Comparison of ENCODE assay signal across 17 mouse cellular contexts in the genomic region with DNA sequence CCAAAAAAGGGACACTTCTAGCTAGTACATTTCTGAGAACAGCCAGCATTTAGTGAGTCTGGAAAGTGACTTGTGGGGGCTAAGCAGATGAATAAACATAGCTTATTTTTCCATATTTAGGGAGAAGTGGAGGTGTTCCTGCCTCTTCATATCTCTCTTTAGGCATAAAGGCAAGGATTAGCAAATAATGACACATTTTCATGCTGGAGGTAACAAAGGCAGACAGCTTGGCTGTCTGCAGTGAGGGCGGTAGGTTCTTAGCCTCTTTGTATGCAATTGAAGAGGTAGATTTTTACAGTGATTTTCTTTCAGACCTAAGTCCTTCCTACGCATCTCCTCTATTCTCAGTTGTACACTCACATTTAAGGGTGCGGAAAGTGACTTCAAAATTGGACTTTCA.
DNase-seq lines count a peak whose midpoint lies in the region.
"Had no signal": no experiment of that assay in that cellular context is flagged by ENCODE, and none has a peak within 500 bp of the region (broad histone marks: within the 10 kb centered on the region; RNA-seq: fewer than 3 reads in every experiment).

No protein-coding gene starts in this region.

- intact Hi-C loops in left cerebral cortex, postnatal 36 days (cut with DNase I), result loop anchor here (10.0 kb wide), 1 partner anchor 109 kb away; no protein-coding TSS in a partner anchor

- DNase-seq in frontal cortex, adult 2 months (ENCODE audit: extremely low spot score in 1 of 2, low spot score in 1 of 2), result peak; percentile 15 to 35
- no peak for DNase-seq in frontal cortex, postnatal 14 days (ENCODE audit: low spot score in 2 of 2)
- peak; percentile 10 for DNase-seq in left cerebral cortex, adult 11 months (ENCODE audit: low spot score)
- DNase-seq in left cerebral cortex, postnatal 36 days (ENCODE audit: low spot score in 2 of 2), result no peak
- DNase-seq in right cerebral cortex, adult 2 months (ENCODE audit: low spot score in 2 of 2), result peak; percentile 24 to 43
- no peak for DNase-seq in right cerebral cortex, postnatal 25 days
- DNase-seq in telencephalon, adult 2 months (ENCODE audit: low read depth, low spot score), result peak; percentile 61
- no peak for DNase-seq in cerebellum, postnatal 14 days
- DNase-seq: adrenal gland, adult 2 months; adrenal gland, postnatal 10 days; adrenal gland, postnatal 25 days; cerebellum, adult 11-12 months; cerebellum, adult 2 months; cerebellum, adult 9-10 months; cerebellum, postnatal 10 days; cerebellum, postnatal 36 days; embryo, embryonic 11 days had no signal

Comparison
In these comparisons a context has a peak if more than half of its experiments do, and no peak if none do; other contexts are left out.
1. DNase-seq: peak in frontal cortex, adult 2 months (2 of 2), left cerebral cortex, adult 11 months (single experiment), right cerebral cortex, adult 2 months (2 of 2) and telencephalon, adult 2 months (single experiment); none in frontal cortex, postnatal 14 days (0 of 2), left cerebral cortex, postnatal 36 days (0 of 2), right cerebral cortex, postnatal 25 days (single experiment) and cerebellum, postnatal 14 days (0 of 2).